Mouse (Mus musculus): Measurements from ENCODE around the gene Kat2a. TPM values are rescaled to one million over a fixed set of nuclear protein-coding genes. Genes with fewer than 3 reads are reported as not detected.

The Kat2a gene
- polyA plus RNA-seq, 1 experiment from 2014 or later, result 11.8 TPM

DNA sequence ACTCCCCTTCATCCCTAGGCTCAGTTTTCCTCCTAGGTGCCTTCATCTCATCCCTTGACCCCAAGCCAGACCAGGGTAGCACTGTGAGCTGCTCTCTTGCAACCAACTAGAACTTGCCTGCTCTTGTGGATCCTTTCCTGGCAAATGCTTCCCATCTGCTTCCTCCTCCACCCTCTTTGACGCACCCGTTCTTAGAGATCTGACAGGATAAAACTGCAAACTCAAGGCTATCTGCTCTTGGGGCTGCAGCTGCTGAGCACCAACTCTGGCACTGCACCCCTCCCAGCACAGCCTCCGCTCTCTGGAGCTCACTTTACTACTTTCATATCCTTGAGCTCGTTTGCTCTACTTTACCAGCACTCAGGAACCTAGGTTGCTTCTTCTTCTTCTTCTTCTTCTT lies 36.4 kb upstream of the Kat2a start:
- ATAC-seq, result no peak
- H3K27me3 ChIP-seq (replicated peaks; ENCODE audit: control insufficient read depth, insufficient read depth, low read length), result peaks cover 15% of the 10 kb centered on the region; the same call in 1 of the 2 replicates
- no peak overlapping the region for H3K27ac ChIP-seq (ENCODE audit: low read depth, low read length)
- no peak for TF ChIP-seq CTCF (IDR thresholded peaks at IDR 0.05; ENCODE audit: low read depth)
- H3K9ac ChIP-seq (ENCODE audit: low read depth, low read length), result no peak overlapping the region
- H3K4me3 ChIP-seq (ENCODE audit: low read depth, low read length), result no peak overlapping the region
- no peaks in the 10 kb centered on the region for H3K4me1 ChIP-seq (replicated peaks; ENCODE audit: control insufficient read depth, insufficient read depth, low read length)
- WGBS, result 44% methylated on average over 4 of the region's 4 CpGs
- H3K4me2 ChIP-seq (replicated peaks; ENCODE audit: low read depth), result no peak overlapping the region
- no peaks in the 10 kb centered on the region for H3K36me3 ChIP-seq (ENCODE audit: control insufficient read depth, insufficient read depth)
- no peaks in the 10 kb centered on the region for H3K9me3 ChIP-seq (ENCODE audit: control insufficient read depth)

DNA sequence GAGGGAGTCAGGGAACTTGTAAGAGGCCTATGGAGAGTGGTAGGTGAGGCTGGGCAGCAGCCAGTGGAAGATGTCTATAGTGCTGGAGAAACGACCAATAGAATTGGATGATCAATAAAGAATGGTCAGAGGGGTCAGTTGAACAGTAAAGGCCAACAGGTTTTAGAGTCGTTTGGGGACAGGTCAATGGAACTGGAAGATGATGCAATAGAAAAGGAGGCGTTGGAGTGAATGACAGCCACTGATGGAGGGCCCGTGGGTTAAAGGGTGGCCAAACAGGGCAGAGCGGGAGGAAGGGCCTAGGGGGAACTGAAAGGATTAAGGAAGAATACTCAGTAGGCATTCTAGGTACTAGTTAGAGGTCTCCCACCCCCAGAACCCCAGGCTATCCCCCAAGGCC lies 34.8 kb upstream of the Kat2a start:
- H3K9ac ChIP-seq (ENCODE audit: low read depth, low read length), result no peak overlapping the region
- ATAC-seq, result no peak
- H3K36me3 ChIP-seq (ENCODE audit: control insufficient read depth, insufficient read depth), result no peaks in the 10 kb centered on the region
- no peaks in the 10 kb centered on the region for H3K9me3 ChIP-seq (ENCODE audit: control insufficient read depth)
- no peak overlapping the region for H3K4me2 ChIP-seq (replicated peaks; ENCODE audit: low read depth)
- no peaks in the 10 kb centered on the region for H3K4me1 ChIP-seq (replicated peaks; ENCODE audit: control insufficient read depth, insufficient read depth, low read length)
- no peak overlapping the region for H3K4me3 ChIP-seq (ENCODE audit: low read depth, low read length)
- TF ChIP-seq CTCF (IDR thresholded peaks at IDR 0.05; ENCODE audit: low read depth), result no peak
- H3K27ac ChIP-seq (ENCODE audit: low read depth, low read length), result no peak overlapping the region
- H3K27me3 ChIP-seq (replicated peaks; ENCODE audit: control insufficient read depth, insufficient read depth, low read length), result peaks cover 15% of the 10 kb centered on the region; the same call in 1 of the 2 replicates
- 65% methylated on average over 5 of the region's 5 CpGs for WGBS

DNA sequence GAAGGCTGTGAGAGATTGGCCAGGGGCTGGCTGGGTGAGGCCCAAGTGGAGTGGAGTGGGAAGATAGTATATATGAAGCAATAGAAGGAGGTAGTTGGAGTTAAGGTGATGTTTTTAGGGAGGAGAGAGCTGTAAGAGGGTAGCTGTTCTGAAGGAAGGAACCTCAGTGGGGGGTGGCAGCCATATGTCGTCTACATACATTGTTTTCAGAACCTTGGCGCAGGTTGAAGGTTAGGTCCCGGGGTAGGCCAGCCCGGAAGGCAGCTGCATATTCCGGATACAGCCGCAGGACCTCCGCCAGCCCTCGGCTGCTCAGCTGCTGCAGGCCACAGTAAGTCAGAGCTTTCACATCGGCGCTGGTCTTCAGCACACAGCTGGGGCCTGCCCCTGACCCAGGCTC lies 34.3 kb upstream of the Kat2a start:
- H3K27ac ChIP-seq (ENCODE audit: low read depth, low read length), result no peak overlapping the region
- 0 out of 2 replicates have a peak, but pooled peaks cover 12% of the 10 kb centered on the region for H3K27me3 ChIP-seq (replicated peaks; ENCODE audit: control insufficient read depth, insufficient read depth, low read length)
- WGBS, result 80% methylated on average over 10 of the region's 10 CpGs
- no peak overlapping the region for H3K9ac ChIP-seq (ENCODE audit: low read depth, low read length)
- no peak for TF ChIP-seq CTCF (IDR thresholded peaks at IDR 0.05; ENCODE audit: low read depth)
- no peaks in the 10 kb centered on the region for H3K9me3 ChIP-seq (ENCODE audit: control insufficient read depth)
- no peaks in the 10 kb centered on the region for H3K36me3 ChIP-seq (ENCODE audit: control insufficient read depth, insufficient read depth)
- H3K4me2 ChIP-seq (replicated peaks; ENCODE audit: low read depth), result no peak overlapping the region
- no peak overlapping the region for H3K4me3 ChIP-seq (ENCODE audit: low read depth, low read length)
- no peak for ATAC-seq
- no peaks in the 10 kb centered on the region for H3K4me1 ChIP-seq (replicated peaks; ENCODE audit: control insufficient read depth, insufficient read depth, low read length)

DNA sequence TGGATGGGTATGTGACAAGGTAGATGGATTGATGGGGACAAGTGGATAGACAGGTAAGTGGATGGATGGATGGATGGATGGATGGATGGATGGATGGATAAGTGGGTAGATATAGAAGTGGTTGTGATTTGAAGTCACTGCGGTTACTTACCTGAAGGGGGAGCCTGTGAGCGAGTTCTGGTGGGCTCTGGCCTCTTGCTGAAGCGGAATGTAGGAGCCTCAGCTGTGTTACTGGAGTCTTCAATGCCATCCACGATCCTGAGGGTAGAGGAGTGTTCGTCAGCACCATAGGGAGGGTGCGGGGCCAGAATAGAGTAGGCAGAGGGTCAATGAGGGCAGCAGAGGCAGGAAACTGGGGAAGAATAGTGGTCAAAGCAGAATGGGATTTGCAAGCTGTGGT lies 32.8 kb upstream of the Kat2a start:
- peak; percentile 78 for TF ChIP-seq CTCF (IDR thresholded peaks at IDR 0.05; ENCODE audit: low read depth)
- Histone ChIP-seq H3K9me3 (ENCODE audit: control insufficient read depth) (no peaks in the 10 kb centered on the region), H3K27me3 (replicated peaks; ENCODE audit: control insufficient read depth, insufficient read depth, low read length) (0 out of 2 replicates have a peak, but pooled peaks cover 12% of the 10 kb centered on the region), H3K27ac (ENCODE audit: low read depth, low read length) (no peak overlapping the region), H3K36me3 (ENCODE audit: control insufficient read depth, insufficient read depth) (no peaks in the 10 kb centered on the region), H3K9ac (ENCODE audit: low read depth, low read length) (no peak overlapping the region), H3K4me1 (replicated peaks; ENCODE audit: control insufficient read depth, insufficient read depth, low read length) (no peaks in the 10 kb centered on the region), H3K4me3 (ENCODE audit: low read depth, low read length) (no peak overlapping the region), H3K4me2 (replicated peaks; ENCODE audit: low read depth) (no peak overlapping the region)
- 16% methylated on average over 6 of the region's 6 CpGs for WGBS
- no peak for ATAC-seq

DNA sequence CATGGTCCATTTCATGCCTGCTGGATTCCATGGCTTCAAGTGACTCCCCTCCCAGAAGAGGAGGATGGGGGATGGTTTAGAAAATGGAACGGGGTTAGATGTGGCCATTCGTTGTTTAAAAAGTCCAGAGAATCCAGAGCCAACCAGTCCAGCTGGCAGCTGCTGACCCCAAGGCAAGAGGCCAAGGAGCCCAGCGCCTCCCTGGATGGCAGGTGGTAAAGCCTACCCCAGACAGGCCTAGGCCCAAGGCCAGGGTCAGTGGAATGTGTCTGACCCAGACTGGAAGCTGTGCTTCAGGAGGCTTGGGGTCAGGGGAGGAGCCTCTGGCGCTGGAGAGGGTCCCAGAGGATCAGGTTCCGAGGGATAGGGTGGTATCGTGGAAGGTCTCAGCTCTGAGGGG lies 29.1 kb upstream of the Kat2a start:
- no peaks in the 10 kb centered on the region for H3K27me3 ChIP-seq (replicated peaks; ENCODE audit: control insufficient read depth, insufficient read depth, low read length)
- no peak overlapping the region for H3K27ac ChIP-seq (ENCODE audit: low read depth, low read length)
- H3K9ac ChIP-seq (ENCODE audit: low read depth, low read length), result no peak overlapping the region
- no peaks in the 10 kb centered on the region for H3K4me1 ChIP-seq (replicated peaks; ENCODE audit: control insufficient read depth, insufficient read depth, low read length)
- no peak for ATAC-seq
- no peak for TF ChIP-seq CTCF (IDR thresholded peaks at IDR 0.05; ENCODE audit: low read depth)
- WGBS, result 65% methylated on average over 6 of the region's 6 CpGs
- H3K4me2 ChIP-seq (replicated peaks; ENCODE audit: low read depth), result no peak overlapping the region
- H3K9me3 ChIP-seq (ENCODE audit: control insufficient read depth), result no peaks in the 10 kb centered on the region
- H3K36me3 ChIP-seq (ENCODE audit: control insufficient read depth, insufficient read depth), result no peaks in the 10 kb centered on the region
- H3K4me3 ChIP-seq (ENCODE audit: low read depth, low read length), result no peak overlapping the region

DNA sequence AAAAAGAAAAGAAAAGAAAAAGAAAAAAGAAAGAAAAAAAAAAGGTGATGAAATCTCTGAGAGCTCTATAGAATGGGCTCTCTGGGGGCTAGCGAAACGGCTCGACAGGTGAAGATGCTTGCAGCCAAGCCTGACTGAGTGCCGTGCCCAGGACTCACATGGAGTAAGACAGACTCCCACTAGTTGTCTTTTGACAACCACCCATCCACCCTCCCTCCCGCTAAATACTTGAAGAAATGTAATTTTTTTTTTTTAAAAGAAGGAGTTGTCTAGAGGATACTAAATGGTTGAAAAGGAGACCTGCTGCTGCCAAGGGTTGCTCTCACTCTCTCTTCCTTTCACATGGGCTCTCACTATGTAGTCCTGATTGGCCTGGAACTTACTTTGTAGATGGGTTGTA lies 26.5 kb upstream of the Kat2a start:
- Histone ChIP-seq H3K4me2 (replicated peaks; ENCODE audit: low read depth) (peak overlapping the region; percentile 77), H3K36me3 (ENCODE audit: control insufficient read depth, insufficient read depth) (0 out of 2 replicates have a peak, but pooled peaks cover 5% of the 10 kb centered on the region), H3K4me1 (replicated peaks; ENCODE audit: control insufficient read depth, insufficient read depth, low read length) (no peaks in the 10 kb centered on the region), H3K9me3 (ENCODE audit: control insufficient read depth) (no peaks in the 10 kb centered on the region), H3K4me3 (ENCODE audit: low read depth, low read length) (peak overlapping the region; percentile 98), H3K27me3 (replicated peaks; ENCODE audit: control insufficient read depth, insufficient read depth, low read length) (no peaks in the 10 kb centered on the region), H3K9ac (ENCODE audit: low read depth, low read length) (no peak overlapping the region), H3K27ac (ENCODE audit: low read depth, low read length) (no peak overlapping the region)
- WGBS, result 15% methylated on average over 5 of the region's 5 CpGs
- no peak for TF ChIP-seq CTCF (IDR thresholded peaks at IDR 0.05; ENCODE audit: low read depth)
- no peak for ATAC-seq

All from intestine, postnatal 0 days (tissue).